Mouse (Mus musculus) cerebellum, adult 2 months (tissue): ENCODE data around the gene Sdk2.

ENCODE experiments used
- CTCF ChIP-seq: fragments of 200-500 bp; IDR thresholded peaks from 2 replicates; pipeline ENCODE4 v1.5.1; 2011; ENCODE audit warnings: low read depth, mild to moderate bottlenecking, control low read depth, low read length, moderate library complexity, borderline replicate concordance; ENCODE audit not compliant: insufficient read depth
- POLR2A ChIP-seq: fragments of 200-500 bp; IDR thresholded peaks from 2 replicates; pipeline ENCODE4 v1.6.1; 2011; ENCODE audit warnings: low read length, control low read depth, borderline replicate concordance; ENCODE audit not compliant: insufficient read depth

GRCm38 (mm10) chr11:113729917-113730316, 336.9 kb downstream of the Sdk2 start:
- TF ChIP-seq CTCF (no peak), POLR2A (no peak)
